Mouse (Mus musculus) midbrain, embryonic 16.5 days (tissue): Measurements from ENCODE around the gene Supt5. TPM values are rescaled to one million over a fixed set of nuclear protein-coding genes. Genes with fewer than 3 reads are reported as not detected.
A peak's percentile ranks its signal among the peaks of the same experiment; 100 is the strongest.

Experiments used
- ATAC-seq: fragments of 200-750 bp; cut with Nextera tagmentation; 2 replicates; pipeline ENCODE4 v1.8.0; 2017; ENCODE audit warnings: moderate TSS enrichment
- H3K27ac ChIP-seq: fragments of 300-500 bp; sonication (generic); 2 replicates; pipeline ENCODE4 v1.5.1; 2014; ENCODE audit warnings: mild to moderate bottlenecking, low read length, mixed read lengths
- H3K27me3 ChIP-seq: fragments of 300-500 bp; sonication (generic); 2 replicates; pipeline ENCODE4 v1.6.1; 2014; ENCODE audit warnings: low read depth, low read length, mixed read lengths; ENCODE audit not compliant: control insufficient read depth, insufficient read depth
- H3K36me3 ChIP-seq: fragments of 300-500 bp; sonication (generic); 2 replicates; pipeline ENCODE4 v1.6.1; 2014; ENCODE audit warnings: mild to moderate bottlenecking, low read length, moderate library complexity, mixed read lengths; ENCODE audit not compliant: control insufficient read depth, insufficient read depth
- H3K4me1 ChIP-seq: fragments of 300-500 bp; sonication (generic); 2 replicates; pipeline ENCODE4 v1.6.1; 2014; ENCODE audit warnings: mild to moderate bottlenecking, low read length, mixed read lengths; ENCODE audit not compliant: control insufficient read depth, insufficient read depth
- H3K4me2 ChIP-seq: fragments of 300-500 bp; sonication (generic); 2 replicates; pipeline ENCODE4 v1.6.1; 2014; ENCODE audit warnings: mild to moderate bottlenecking, low read length, mixed read lengths
- H3K4me3 ChIP-seq: fragments of 300-500 bp; sonication (generic); 2 replicates; pipeline ENCODE4 v1.5.1; 2014; ENCODE audit warnings: low read depth, mild to moderate bottlenecking, low read length, moderate library complexity, mixed read lengths
- H3K9ac ChIP-seq: fragments of 300-500 bp; sonication (generic); 2 replicates; pipeline ENCODE4 v1.6.1; 2014; ENCODE audit warnings: low read depth, low read length, mixed read lengths
- H3K9me3 ChIP-seq: fragments of 300-500 bp; sonication (generic); replicated peaks from 2 replicates; pipeline ENCODE4 v1.6.1; 2014; ENCODE audit warnings: mild to moderate bottlenecking, low read length, mixed read lengths; ENCODE audit not compliant: control insufficient read depth, poor library complexity, severe bottlenecking
- WGBS: fragments of 180-500 bp; shearing (Covaris S2); extraction: QIAGEN DNeasy Blood & Tissue Kit; methylation state at CpG from one replicate; pipeline ENCODE4 v1.1.7; 2014; 5-methylcytosine and 5-hydroxymethylcytosine counted together
- polyA plus RNA-seq: library from polyadenylated mRNA; unstranded; fragments of >200 nt; fragmentation: Nextera tagmentation; extraction: Ambion mirVana; gene quantifications from 2 replicates; pipeline ENCODE4 v1.2.1, GENCODE M21; 2015

The Supt5 gene
- polyA plus RNA-seq, 1 experiment from 2014 or later = 111 TPM

- Histone ChIP-seq H3K4me2 (no peak overlapping the region), H3K27me3 (no peaks in the 10 kb centered on the region), H3K4me1 (peaks cover 18% of the 10 kb centered on the region), H3K4me3 (no peak overlapping the region), H3K27ac (no peak overlapping the region), H3K9ac (no peak overlapping the region), H3K9me3 (no peaks in the 10 kb centered on the region), H3K36me3 (0 out of 2 replicates have a peak, but pooled peaks cover under 1% of the 10 kb centered on the region)
- 84% methylated on average over 7 of the region's 7 CpGs for WGBS
- no peak for ATAC-seq
Observed at GRCm38 (mm10) chr7:28348601-28349000, 10.1 kb upstream of the Supt5 start.

DNA sequence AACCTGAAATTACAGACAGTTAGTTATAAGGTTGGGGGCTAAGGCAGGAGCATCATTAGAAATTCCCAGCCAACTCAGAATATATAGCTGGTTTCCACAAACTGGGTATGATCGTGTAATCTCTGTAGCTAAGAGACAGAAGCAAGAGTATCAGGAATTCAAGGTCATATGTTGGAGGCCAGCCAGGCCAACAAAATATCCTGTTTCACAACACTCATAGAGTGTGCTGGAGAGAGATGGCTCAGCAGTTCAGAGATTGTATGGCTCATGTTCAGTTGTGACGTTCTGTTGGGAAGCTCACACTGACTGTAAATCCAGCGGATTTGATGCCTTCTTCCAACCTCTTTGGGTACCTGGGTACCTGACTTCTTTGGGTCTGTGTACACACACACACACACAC lies 9.2 kb upstream of the Supt5 start:
- no peak overlapping the region for H3K4me3 ChIP-seq
- H3K9me3 ChIP-seq = no peaks in the 10 kb centered on the region
- H3K36me3 ChIP-seq = no peaks in the 10 kb centered on the region
- no peak overlapping the region for H3K9ac ChIP-seq
- no peaks in the 10 kb centered on the region for H3K27me3 ChIP-seq
- H3K4me1 ChIP-seq = peaks cover 18% of the 10 kb centered on the region
- no peak overlapping the region for H3K27ac ChIP-seq
- 76% methylated on average over 3 of the region's 3 CpGs for WGBS
- no peak overlapping the region for H3K4me2 ChIP-seq
- no peak for ATAC-seq

- 5% methylated on average over 4 of the region's 4 CpGs for WGBS
- Histone ChIP-seq H3K27ac (no peak overlapping the region), H3K4me2 (no peak overlapping the region), H3K4me1 (peaks cover 2% of the 10 kb centered on the region; the same call in 1 of the 2 replicates), H3K4me3 (no peak overlapping the region), H3K9ac (no peak overlapping the region), H3K36me3 (no peaks in the 10 kb centered on the region), H3K27me3 (no peaks in the 10 kb centered on the region), H3K9me3 (no peaks in the 10 kb centered on the region)
- ATAC-seq = 0 out of 2 replicates have a peak, but pooled peaks have one; percentile 25
Observed at GRCm38 (mm10) chr7:28344637-28345036, 6.1 kb upstream of the Supt5 start.

DNA sequence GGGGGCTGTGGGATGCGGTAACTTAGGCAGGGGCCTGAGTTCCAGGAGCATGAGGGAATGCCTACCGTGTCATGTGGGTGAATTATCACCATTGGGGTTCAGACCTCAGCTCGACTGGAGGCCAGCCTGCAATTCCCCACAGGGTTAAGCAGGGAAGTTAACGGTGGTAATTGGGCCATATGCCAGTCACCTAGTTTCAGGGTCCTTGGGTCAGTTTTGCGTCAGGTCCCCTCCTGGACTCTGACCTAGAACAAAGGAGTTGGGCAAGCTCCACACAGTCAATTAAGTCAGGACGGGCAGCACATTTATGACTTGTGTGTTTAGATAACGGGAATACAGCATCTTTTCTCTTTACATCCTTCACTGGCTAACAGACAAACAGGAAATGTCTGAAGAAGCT lies 2.8 kb upstream of the Supt5 start:
- no peak overlapping the region for H3K4me2 ChIP-seq
- no peak for ATAC-seq
- H3K27me3 ChIP-seq = no peaks in the 10 kb centered on the region
- no peak overlapping the region for H3K9ac ChIP-seq
- no peak overlapping the region for H3K4me3 ChIP-seq
- no peaks in the 10 kb centered on the region for H3K9me3 ChIP-seq
- WGBS = 51% methylated on average over 7 of the region's 7 CpGs
- no peaks in the 10 kb centered on the region for H3K36me3 ChIP-seq
- no peak overlapping the region for H3K27ac ChIP-seq
- peaks cover 13% of the 10 kb centered on the region for H3K4me1 ChIP-seq

DNA sequence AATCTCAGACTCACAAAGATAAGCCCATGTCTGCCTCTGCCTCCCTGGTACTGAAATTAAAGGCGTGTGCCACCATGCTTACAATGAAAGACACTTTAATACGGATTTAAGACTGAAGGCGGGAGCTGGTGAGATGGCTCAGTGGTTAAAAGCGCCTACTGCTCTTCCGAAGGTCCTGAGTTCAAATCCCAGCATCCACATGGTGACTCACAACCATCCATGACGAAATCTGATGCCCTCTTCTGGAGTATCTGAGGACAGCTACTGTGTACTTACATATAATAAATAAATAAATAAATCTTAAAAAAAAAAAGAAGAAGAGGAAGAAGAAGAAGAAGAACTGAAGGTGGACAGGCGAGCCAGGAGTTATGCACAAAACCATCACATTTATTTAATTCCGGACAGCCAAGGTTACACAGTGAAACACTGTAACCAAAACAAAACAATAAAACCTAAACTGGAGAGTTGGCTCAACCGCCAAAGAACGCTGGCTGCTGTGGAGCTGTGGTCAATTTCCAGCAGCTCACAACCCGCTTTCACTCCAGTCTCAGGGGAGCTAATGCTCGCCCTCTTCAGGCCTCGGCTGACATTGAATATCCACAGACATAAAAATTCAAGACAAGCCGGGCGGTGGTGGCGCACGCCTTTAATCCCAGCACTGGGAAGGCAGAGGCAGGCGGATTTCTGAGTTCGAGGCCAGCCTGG lies 819 bp upstream of the Supt5 start:
- 0 out of 2 replicates have a peak, but pooled peaks have one; percentile 8 for ATAC-seq
- 80% methylated on average over 19 of the region's 19 CpGs for WGBS
- Histone ChIP-seq H3K4me3 (peak overlapping the region; percentile 97), H3K4me2 (peak overlapping the region; percentile 71), H3K36me3 (no peaks in the 10 kb centered on the region), H3K4me1 (peaks cover 21% of the 10 kb centered on the region), H3K27ac (no peak overlapping the region; the same call in 1 of the 2 replicates), H3K9ac (no peak overlapping the region), H3K9me3 (no peaks in the 10 kb centered on the region), H3K27me3 (no peaks in the 10 kb centered on the region)

DNA sequence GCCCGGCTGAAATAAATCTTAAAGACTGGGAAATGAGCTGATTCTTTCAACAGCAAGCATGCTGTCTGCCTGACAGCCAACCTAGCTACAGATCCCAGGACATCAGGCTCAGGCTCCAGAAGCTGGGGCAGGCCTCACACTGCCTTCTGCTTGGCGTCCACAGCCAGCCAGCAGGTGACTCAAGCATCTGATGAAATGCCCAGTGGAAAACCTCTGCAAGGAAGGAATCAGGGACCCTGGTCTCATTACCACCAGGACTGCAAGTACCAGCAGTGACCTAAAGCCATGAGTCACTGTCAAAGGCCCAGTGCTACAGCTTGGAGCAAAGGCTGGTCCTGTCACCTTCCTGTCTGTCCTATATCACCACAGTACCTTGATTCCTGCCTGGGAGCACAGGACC lies 3.1 kb downstream of the Supt5 start:
- ATAC-seq = no peak
- Histone ChIP-seq H3K9ac (no peak overlapping the region), H3K4me3 (no peak overlapping the region), H3K27ac (no peak overlapping the region), H3K36me3 (peaks cover 3% of the 10 kb centered on the region; the same call in 1 of the 2 replicates), H3K4me2 (no peak overlapping the region), H3K27me3 (no peaks in the 10 kb centered on the region), H3K9me3 (no peaks in the 10 kb centered on the region), H3K4me1 (peaks cover 21% of the 10 kb centered on the region)
- 93% methylated on average over 2 of the region's 2 CpGs for WGBS

DNA sequence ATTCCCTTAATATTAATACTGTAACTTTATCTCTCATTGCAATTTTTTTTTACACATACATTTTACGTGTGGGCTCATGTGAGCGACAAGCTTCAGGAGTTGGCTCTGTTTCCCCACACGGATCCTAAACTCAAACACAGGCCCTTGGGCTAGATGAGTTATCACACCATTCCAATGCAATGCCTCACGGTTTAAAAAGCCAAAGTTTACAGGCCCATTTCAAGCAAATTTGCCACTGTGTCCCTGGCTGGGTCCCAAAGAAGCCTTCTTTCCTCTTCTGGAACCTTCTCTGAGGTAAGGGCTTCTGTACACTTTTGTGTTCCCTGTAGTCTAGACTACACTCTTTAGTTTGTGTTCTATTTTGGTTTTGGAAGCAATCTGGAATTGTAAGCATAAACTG lies 4.0 kb downstream of the Supt5 start:
- H3K9ac ChIP-seq = no peak overlapping the region
- H3K36me3 ChIP-seq = peaks cover 11% of the 10 kb centered on the region; the same call in 1 of the 2 replicates
- H3K27me3 ChIP-seq = no peaks in the 10 kb centered on the region
- H3K4me1 ChIP-seq = peaks cover 21% of the 10 kb centered on the region
- no peaks in the 10 kb centered on the region for H3K9me3 ChIP-seq
- no peak overlapping the region for H3K4me2 ChIP-seq
- 92% methylated on average over 4 of the region's 4 CpGs for WGBS
- H3K27ac ChIP-seq = no peak overlapping the region
- no peak for ATAC-seq
- no peak overlapping the region for H3K4me3 ChIP-seq

DNA sequence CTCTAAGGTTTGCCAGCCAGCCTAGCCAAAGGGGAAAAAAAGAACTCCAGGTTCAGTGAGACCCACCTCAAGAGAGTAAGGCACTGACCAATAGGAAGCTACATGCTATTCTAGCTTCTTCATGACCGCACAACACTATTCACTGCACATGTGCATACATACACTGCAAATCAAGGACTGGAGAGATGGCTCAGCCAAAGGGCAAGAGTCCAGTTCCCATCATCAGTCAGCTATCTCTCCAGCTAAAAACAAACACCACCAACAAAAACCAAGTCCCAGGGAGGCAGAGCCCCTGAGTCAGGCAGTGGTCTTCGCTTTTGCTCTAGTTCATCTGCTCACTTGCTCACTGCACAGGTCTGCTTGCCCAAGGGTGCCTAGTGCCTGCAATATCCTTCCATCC lies 10.3 kb downstream of the Supt5 start:
- Histone ChIP-seq H3K36me3 (peaks cover 43% of the 10 kb centered on the region), H3K4me1 (no peaks in the 10 kb centered on the region), H3K4me3 (no peak overlapping the region), H3K27me3 (no peaks in the 10 kb centered on the region), H3K4me2 (no peak overlapping the region), H3K27ac (no peak overlapping the region), H3K9ac (no peak overlapping the region), H3K9me3 (no peaks in the 10 kb centered on the region)
- 95% methylated on average over 2 of the region's 2 CpGs for WGBS
- no peak for ATAC-seq

GRCm38 (mm10) chr7:28326457-28326856 lies 12.1 kb downstream of the Supt5 start:
- Histone ChIP-seq H3K4me2 (no peak overlapping the region), H3K9ac (no peak overlapping the region), H3K4me1 (no peaks in the 10 kb centered on the region), H3K27me3 (no peaks in the 10 kb centered on the region), H3K9me3 (no peaks in the 10 kb centered on the region), H3K4me3 (no peak overlapping the region), H3K36me3 (peaks cover 58% of the 10 kb centered on the region), H3K27ac (no peak overlapping the region)
- WGBS = 86% methylated on average over 4 of the region's 4 CpGs
- no peak for ATAC-seq
